Mouse (Mus musculus) hindlimb bud, embryonic 11.5 days (tissue): ENCODE results near the gene Arid5a.

Experiments used
- DNase-seq: peaks from one replicate; pipeline ENCODE4 v3.0.0-alpha.2; 2012; ENCODE audit warnings: low read depth, low spot score; ENCODE audit errors: extremely low spot score

Gene Arid5a

DNA sequence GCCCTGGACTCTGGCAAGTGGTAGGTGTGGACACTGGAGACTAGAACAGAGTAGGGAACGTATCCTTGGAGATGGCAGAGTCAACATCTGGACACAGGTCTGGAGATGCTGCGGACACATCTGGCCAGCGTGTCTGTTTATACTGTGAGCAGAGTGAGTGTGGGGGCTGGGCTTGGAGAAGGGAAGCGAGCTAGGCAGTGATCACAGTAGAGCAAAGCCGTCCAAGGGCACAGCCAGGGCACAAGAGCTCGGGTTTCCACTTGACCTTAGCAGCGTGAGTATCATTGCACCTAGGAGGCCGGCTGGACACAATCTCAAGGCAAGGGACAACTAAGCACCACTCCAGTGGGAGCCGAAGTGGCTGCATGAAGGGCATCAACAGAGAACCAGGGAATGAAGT is 15.5 kb downstream of the Arid5a start:
- no peak for DNase-seq

DNA sequence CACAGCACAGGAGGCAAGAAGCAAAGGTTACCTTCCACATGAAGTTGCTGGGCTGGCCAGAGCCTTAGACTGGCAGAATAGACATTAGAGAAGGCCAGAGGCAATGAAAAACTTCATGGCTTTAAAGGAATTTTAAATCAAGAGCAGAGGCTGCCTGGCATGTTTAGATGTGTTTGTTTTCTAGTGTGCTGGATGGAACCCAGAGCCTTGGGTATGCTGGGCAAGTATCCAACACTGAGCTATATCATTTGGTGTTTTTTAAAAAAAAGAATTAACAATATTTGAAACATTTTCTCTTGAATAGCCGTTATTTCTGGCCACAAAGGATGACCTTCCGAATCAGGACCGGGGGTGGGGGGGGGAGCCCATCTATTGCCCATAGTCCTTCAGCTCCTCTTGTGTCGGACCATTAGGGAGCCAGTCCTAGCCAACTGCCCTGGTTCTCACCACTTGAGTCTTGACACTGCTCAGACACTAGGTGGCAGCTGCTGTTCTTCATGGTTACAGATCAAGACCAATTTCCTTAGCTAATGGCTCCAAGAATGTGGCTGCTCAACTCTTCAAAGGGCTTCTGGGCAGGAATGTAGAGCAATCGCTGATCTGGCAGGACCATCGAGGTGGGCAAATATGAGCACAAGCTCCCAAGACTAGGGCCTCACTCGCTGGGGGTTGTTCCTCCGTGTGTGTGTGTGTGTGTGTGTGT is 16.4 kb downstream of the Arid5a start:
- DNase-seq, result no peak

DNA sequence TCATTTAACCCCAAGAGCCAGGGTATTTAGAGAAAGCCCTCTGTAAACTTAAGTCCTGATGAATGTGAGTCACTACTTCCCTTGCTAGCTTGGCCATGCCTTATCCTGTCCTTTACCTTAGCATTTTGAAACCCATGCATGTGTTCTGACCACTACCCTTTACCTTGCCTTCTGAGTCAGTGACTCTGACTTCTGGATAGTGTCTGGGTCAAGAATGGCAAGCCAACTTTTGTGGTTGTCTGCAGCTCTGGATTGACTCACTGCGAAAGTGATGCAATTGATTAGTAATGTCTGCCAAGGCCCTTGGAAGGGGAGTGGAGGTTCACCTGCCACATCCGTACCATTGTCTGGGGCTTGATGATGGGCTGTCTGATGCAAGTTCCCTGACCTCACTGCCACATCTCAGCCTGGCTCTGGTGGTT is 18.4 kb downstream of the Arid5a start:
- DNase-seq, result no peak

DNA sequence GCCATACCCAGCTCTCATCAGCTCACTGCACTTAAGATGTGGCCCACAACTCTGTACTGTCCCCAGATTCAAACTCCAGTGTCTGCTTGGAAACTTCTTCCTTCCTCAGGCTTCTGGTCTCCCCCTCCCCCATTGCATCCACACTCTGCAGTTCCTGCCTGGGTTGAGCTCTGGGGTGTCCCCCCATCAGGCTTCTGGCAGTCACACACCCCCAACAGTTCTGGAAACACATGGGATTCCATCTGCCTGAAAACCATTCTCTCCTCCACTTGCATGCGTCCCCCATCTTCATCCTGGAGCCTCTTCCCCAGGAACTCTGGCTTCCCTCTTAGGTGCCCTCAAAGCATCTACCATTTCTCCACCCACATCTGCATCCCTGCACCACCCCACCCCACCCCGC is 19.3 kb downstream of the Arid5a start:
- DNase-seq, result no peak

DNA sequence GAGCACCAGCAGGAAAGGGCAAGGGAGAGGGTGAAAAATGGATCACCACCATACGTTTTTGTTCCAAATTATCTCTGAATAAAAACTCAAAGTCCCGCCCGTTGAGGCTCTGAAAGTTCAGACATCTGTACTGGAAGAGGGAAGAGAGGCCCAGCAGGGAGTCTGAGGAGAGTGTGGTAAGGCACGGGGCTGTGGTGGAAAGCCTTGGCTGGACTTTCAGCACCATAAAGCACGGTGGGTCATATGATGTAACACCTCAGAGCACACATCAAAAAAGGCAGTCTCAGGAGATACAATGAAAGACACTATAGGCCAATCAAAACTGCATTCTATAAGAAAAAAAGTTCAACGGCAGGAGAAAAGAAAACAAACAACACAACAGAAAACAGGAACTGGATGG is 24.2 kb downstream of the Arid5a start:
- no peak for DNase-seq

DNA sequence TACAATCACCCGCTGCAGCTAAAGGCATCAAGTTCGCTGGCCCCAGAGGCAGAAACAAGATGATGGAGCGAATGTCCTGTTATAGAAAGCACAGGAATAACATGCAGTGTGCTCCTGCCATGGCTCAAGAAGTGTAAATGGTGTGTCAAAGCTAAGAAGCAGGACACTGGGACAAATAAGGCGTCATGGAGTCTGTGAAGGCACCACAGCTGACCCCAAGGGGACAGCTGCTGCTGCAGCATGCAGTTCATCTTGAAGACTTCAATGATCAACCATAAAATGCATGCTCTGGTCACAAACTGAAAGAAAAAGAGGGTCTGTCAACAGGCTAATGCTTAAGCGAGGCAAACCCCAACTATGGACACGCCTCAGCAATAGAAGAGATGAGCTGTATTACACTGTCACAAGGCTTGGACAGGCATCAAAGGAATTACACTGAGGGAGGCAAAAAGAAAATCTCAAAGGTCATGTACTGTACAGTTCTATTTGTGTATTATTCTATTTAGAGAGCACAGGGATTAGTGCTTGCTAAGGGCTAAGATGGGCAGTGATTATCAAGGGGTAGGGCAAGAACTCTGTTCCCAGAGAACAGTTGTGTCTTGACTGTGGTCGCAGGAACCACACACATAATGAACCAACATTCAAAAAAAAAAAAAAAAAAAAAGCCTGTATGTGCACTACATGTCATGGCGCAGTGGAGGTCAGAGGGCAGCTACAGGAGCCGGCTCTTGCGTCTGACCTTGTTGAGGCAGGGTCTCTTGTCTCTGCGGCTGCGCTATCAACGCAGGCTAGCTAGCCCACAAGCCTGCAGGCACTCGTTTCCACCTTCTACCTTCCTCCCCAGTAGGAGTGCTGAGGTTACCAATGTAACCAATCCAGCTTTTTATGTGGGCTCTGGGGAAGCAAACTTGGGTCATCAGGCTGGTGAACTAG is 25.7 kb downstream of the Arid5a start:
- no peak for DNase-seq

DNA sequence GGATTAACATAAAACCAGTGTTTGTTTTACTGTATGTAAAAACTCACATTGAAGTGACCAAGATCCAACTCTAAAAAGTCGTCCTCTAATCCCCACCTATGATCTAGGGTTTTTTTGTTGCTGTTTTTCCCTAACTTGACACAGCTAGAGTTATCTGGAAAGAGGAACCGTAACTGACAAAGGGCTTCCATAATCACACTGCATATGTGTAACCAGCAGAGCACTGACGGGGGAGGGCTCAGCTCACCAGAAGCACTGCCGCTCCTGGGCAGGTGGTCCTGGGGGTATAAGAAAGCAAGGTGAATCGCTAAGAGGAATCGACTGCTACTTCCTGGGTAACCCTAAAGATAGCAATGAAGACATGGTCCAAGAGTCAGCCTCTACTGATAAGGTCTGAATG is 35.0 kb downstream of the Arid5a start:
- no peak for DNase-seq

DNA sequence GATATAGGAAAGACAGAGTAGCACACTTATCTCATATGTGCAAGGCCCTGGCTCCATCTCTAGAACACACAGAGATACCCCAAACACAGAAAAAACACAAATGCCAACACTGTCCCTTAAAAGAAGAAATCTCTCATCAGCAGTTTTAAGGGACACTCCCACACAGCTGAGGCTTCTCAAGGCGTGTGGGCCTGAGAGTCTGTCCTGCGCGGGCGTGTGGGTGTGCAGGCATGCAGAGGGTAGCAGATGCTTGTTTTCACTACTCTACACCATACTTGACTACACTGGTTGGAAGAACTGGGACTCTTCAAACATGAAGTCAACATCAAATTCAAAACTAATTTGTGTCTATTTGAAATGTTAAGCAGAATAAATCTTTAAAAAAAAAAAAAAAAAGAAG is 44.8 kb downstream of the Arid5a start:
- no peak for DNase-seq

DNA sequence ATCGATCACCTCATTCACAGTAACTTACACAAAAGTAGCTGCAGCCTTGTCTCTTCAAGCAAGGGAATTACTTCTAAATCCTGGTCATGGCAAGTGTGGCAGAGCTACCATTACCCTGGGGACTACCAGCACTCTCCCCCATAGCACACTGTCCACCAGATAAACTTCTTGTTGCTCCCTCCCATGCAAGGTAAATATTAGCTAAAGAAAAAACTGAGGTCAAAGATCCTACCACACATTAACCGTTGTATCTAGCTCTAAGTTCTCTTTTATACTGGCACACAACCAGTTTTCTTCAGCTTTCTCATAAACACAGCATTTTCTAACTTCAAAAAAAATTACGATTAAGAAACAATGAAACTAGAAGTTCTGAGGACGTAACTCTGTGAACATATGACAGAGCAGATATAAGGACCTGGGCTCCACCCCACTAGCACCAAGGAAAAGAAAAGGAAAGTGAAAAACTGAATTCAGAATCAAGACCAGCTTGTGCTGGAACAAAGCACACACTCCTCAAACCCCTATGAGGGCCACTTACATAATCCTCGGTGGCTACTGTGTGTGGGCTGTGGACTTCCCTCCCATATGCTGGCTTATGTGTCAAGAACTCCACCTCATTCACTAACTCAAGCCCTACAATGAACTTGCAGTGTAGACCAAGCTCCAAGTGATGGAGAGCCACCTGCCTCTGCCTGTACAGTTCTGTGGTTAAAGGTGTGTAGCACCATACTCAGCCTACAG is 49.6 kb downstream of the Arid5a start:
- DNase-seq, result no peak

DNA sequence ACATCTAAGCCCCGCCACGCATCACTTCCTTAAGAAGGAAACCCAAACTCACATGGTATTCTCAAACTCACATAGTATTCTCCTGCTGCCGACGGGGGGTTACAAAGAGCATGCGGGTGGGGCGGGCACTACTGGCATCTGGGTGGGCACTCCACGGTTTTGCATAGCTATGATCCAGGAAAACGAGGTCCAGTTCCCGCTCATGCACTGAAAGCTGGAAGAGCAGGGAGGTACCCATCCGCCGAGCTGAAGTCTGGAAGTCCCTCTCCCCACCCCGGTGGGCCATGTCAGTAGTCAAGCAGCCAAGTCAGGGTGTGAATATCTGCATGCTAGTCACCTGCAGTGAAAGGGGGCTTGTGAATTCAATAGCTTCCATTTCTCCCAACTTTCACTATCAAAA is 60.2 kb downstream of the Arid5a start:
- no peak for DNase-seq

DNA sequence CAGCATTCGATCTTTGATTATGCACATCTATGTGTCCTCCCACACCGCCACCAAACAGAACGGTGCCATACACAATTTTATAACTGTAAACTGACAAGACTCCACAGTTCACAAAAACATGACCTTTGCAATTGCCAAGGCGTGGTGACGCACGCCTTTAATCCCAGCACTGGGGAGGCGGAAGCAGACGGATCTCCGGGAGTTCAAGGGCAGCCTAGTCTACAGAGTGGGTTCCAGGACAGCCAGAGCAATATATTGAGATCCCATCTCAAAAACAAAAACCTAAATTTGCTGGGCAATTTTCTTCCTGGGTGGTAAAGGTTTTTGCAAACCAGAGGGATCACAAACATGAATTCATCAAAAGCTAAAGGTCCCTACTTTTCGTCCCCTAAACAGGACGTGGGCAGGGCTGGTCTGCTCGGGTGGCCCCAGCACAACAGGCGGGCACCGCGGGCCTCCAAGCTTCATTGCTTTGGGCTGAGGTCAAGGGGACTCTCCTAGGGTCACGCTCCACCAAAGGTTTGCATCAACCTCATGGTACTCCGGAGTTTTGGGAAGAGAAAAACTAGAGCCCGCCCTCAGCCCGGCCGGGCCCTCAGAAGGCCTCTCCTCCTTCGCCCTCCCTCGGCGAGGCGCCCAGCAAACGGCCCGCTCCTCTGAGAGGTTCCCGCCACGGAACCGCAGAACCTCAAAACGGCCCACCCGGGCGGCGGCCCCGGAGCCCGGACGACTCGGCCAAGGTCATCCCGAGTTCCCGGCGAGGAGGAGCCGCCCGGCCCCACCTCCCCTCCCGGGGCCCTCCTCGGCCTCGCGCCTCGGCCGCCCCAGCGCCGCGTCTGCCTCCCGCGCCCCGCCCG is 60.8 kb downstream of the Arid5a start:
- DNase-seq, result no peak

DNA sequence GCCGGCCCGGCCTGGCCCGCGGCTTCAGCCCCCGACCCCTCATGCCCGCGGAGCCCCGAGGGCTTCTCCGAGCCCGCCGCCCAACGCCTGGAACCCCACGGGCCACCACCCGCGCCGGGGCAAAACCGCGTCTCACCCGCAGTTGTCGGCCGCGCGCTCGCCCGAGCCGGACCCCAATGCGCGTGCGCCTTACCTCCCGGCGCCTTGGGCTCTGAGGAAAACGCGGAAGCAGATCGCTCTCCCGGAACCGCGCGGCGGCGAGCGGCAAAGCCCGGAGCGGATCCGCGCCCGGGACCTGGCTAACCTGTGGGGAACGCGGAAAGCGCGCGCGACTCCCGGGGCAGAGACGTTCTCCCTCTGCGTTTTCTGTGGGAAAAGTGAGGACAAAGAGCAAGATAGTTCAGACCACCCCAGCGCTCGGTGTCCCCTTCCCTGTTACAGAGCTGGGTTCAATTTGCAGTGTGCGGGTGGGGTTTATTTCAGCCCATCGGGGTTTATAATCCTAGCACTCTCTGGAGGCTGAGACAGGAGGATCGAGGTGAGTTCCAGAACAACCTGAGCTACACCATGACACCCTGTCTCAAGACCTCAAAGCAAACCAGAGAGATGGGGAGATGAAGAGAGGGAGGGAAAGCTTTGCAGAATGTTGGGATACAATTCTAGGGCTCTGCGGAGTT is 61.6 kb downstream of the Arid5a start, which contains the start of gene Kansl3:
Gene Kansl3, minus strand, starts transcription at position 213 of the 677 bp plus-strand sequence.
- peak; percentile 60 for DNase-seq

DNA sequence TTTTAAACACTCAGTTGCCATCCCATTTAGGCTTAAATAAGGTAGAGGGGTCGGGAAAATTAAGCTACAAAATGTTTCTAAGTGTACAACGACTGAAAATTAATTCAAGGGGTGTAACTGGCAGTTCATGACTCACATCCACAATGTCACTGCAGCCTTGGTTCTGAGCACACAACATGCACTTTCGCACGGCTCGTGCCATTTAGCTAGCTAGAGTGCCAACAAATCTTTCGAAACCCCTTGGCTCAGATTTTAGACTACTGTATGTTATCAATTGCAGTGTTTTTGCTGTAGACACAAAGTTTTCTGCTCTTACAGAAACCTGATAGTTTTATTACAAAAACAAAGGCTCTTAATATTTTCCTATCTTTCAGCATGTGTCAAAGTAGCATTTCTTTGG is 63.4 kb downstream of the Arid5a start:
- no peak for DNase-seq

DNA sequence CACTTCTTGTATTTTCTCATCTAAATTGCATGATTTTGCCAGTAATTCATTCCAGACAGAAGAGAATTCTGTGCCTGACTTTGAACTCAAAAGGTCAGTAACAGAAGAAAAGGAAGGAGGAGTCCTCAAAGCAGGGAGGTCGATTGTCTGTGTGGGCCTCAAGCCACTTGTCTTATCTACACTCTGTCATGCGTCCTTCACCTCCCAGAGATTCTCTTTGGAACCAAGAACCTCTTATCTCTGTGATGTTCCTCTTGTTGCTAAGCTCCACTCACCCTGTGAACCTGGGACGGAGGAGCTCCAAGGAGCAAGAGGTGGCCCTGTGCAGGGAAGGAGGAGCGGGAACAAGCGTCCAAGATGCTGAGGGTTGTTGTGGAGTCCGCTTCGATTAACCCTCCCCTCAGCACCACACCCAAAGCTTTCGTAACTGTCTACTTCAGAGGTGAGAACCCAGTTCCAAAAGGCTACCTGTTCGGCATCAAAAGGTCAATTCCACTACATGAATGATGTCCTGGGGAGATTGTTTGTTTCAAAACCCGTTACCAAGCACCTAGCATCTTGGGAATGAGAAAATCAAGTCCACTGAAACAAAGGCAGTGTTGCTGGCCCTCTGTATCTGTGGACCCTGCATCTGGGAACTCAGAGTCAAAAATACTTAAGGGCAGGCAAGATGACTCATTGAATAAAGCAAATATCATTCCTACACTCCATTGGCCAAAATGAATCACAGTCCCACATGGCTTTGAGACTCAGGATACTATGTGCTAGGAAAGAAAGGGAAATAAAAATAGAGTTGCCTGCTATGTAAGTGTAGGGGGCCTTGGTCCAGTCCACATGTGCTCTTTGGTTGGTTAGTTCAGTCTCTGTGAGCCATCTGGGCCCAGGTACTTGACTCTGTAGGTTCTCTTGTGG is 64.7 kb downstream of the Arid5a start, which contains the start of gene Fer1l5:
Gene Fer1l5, plus strand, starts transcription at position 358 of the 912 bp plus-strand sequence.
- no peak for DNase-seq
